Mouse (Mus musculus) lung, embryonic 16.5 days (tissue): ENCODE measurements around the gene Lss. TPM values are rescaled to one million over a fixed set of nuclear protein-coding genes. Genes with fewer than 3 reads are reported as not detected.
A peak's percentile ranks its signal among the peaks of the same experiment; 100 is the strongest.

ENCODE experiments used
- ATAC-seq: fragments of 200-750 bp; cut with Nextera tagmentation; 2 replicates; pipeline ENCODE4 v1.8.0; 2017; ENCODE audit warnings: low read depth, mild to moderate bottlenecking, moderate library complexity
- H3K27ac ChIP-seq: fragments of 300-500 bp; sonication (generic); 2 replicates; pipeline ENCODE4 v1.5.1; 2014; ENCODE audit warnings: mild to moderate bottlenecking, control low read depth, low read length
- H3K27me3 ChIP-seq: fragments of 300-500 bp; sonication (generic); 2 replicates; pipeline ENCODE4 v1.6.1; 2014; ENCODE audit warnings: low read depth, low read length, mixed read lengths; ENCODE audit not compliant: control insufficient read depth, insufficient read depth
- H3K36me3 ChIP-seq: fragments of 300-500 bp; sonication (generic); 2 replicates; pipeline ENCODE4 v1.6.1; 2014; ENCODE audit warnings: low read length; ENCODE audit not compliant: control insufficient read depth, insufficient read depth
- H3K4me1 ChIP-seq: fragments of 300-500 bp; sonication (generic); replicated peaks from 2 replicates; pipeline ENCODE4 v1.6.1; 2014; ENCODE audit warnings: low read length, mixed read lengths; ENCODE audit not compliant: control insufficient read depth, insufficient read depth
- H3K4me2 ChIP-seq: fragments of 300-500 bp; sonication (generic); 2 replicates; pipeline ENCODE4 v1.6.1; 2014; ENCODE audit warnings: low read depth, low read length, control low read depth
- H3K4me3 ChIP-seq: fragments of 300-500 bp; sonication (generic); 2 replicates; pipeline ENCODE4 v1.5.1; 2014; ENCODE audit warnings: mild to moderate bottlenecking, low read length, control low read depth
- H3K9ac ChIP-seq: fragments of 300-500 bp; sonication (generic); 2 replicates; pipeline ENCODE4 v1.6.1; 2014; ENCODE audit warnings: low read length, control low read depth
- H3K9me3 ChIP-seq: fragments of 300-500 bp; sonication (generic); 2 replicates; pipeline ENCODE4 v1.6.1; 2016; ENCODE audit warnings: low read length; ENCODE audit not compliant: control insufficient read depth
- WGBS: fragments of 180-500 bp; shearing (Covaris S2); extraction: QIAGEN DNeasy Blood & Tissue Kit; methylation state at CpG from one replicate; pipeline ENCODE4 v1.1.7; 2014; 5-methylcytosine and 5-hydroxymethylcytosine counted together
- polyA plus RNA-seq: library from polyadenylated mRNA; unstranded; fragments of >200 nt; fragmentation: Nextera tagmentation; extraction: Ambion mirVana; gene quantifications from 2 replicates; pipeline ENCODE4 v1.2.1, GENCODE M21; 2015

Lss gene
- 17.9 and 20.8 TPM in 2 replicates for polyA plus RNA-seq

DNA sequence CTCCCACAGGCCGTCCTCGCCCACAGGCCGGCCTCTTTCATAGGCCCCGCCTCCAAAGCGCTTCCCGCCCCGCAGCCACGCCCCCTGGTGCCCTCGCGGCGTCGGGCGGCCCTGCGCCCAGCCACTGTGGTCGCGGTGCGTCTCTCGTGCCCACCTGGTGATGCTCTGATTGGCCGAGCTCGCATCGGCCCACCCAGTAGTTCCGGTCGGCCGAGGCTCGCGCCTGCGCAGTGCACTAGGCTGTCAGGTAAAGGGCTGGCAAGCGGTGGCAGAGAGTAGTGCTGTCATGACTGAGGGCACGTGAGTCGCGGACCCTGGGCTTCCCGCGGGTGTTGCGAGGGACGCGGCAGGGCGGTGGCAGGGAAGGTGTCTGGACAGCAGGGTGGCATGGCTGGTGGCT is at the start of gene Lss:
Gene Lss, plus strand, starts transcription at position 214 of the 400 bp plus-strand sequence.
- Histone ChIP-seq H3K36me3 (peaks cover 9% of the 10 kb centered on the region), H3K9ac (peak within 1 kb of the TSS; percentile 70), H3K27ac (peak within 1 kb of the TSS; percentile 43), H3K9me3 (no peaks in the 10 kb centered on the region), H3K4me3 (peak within 1 kb of the TSS; percentile 63), H3K27me3 (no peaks in the 10 kb centered on the region), H3K4me2 (peak within 1 kb of the TSS; percentile 63), H3K4me1 (peaks cover 3% of the 10 kb centered on the region; the same call in 1 of the 2 replicates)
- WGBS: 0% methylated on average over 37 of the region's 37 CpGs
- peak; percentile 100 for ATAC-seq

GRCm38 (mm10) chr10:76486302-76486701 is 45.1 kb upstream of the Lss start:
- no peak overlapping the region for H3K4me3 ChIP-seq
- H3K27me3 ChIP-seq: no peaks in the 10 kb centered on the region
- no peak overlapping the region for H3K27ac ChIP-seq
- H3K4me1 ChIP-seq: no peaks in the 10 kb centered on the region
- WGBS: 92% methylated on average over 2 of the region's 2 CpGs
- no peak overlapping the region for H3K9ac ChIP-seq
- H3K36me3 ChIP-seq: peaks cover 57% of the 10 kb centered on the region
- no peaks in the 10 kb centered on the region for H3K9me3 ChIP-seq
- no peak overlapping the region for H3K4me2 ChIP-seq
- no peak for ATAC-seq

DNA sequence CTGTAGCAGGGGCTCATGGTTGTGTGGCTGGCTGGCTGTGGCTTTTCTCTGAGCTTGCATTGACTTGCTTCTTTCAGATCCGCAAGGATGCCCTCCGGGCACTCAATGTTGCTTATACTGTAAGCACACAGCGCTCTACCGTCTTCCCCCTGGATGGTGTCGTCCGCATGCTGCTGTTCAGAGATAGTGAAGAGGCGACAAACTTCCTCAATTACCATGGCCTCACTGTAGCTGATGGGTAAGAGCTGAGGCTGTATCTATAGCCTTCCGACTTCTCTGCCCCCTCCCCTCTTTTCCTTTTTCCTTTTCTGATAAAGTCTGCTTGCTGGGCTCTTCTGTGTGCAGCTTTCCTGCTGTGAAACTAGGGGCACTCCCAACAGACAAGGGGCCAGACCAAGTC is 43.1 kb upstream of the Lss start:
- Histone ChIP-seq H3K27ac (no peak overlapping the region), H3K27me3 (no peaks in the 10 kb centered on the region), H3K4me1 (no peaks in the 10 kb centered on the region), H3K9me3 (no peaks in the 10 kb centered on the region), H3K36me3 (peaks cover 52% of the 10 kb centered on the region), H3K4me2 (no peak overlapping the region), H3K9ac (no peak overlapping the region), H3K4me3 (no peak overlapping the region)
- WGBS: 88% methylated on average over 8 of the region's 8 CpGs
- ATAC-seq: no peak

- no peaks in the 10 kb centered on the region for H3K9me3 ChIP-seq
- H3K27me3 ChIP-seq: no peaks in the 10 kb centered on the region
- no peak overlapping the region for H3K9ac ChIP-seq
- no peak overlapping the region for H3K4me2 ChIP-seq
- H3K4me1 ChIP-seq: no peaks in the 10 kb centered on the region
- peaks cover 47% of the 10 kb centered on the region for H3K36me3 ChIP-seq
- no peak for ATAC-seq
- H3K27ac ChIP-seq: no peak overlapping the region
- H3K4me3 ChIP-seq: no peak overlapping the region
- WGBS: 74% methylated on average over 15 of the region's 15 CpGs
Observed at GRCm38 (mm10) chr10:76489205-76489604, 42.2 kb upstream of the Lss start.

DNA sequence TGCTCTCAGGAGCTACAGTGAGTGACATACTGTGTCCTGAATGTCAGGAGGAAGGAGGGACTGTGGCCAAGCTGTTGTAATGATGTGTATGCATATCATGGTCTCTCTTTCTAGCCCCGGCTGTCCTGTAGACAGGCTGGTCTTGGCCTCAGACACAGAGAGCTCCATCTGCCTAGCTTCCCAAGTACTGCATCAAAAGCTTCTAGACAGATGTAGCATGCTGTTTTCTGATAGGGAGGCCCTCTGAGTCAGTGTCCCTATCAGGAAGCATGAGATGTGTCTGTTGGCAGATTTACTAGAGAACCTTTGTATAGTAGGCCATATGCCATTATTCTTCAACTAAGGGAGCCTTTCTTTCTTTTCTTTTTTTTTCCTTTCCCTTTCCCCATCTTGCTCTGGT is 37.9 kb upstream of the Lss start:
- WGBS: 73% methylated on average over 1 of the region's 1 CpGs
- Histone ChIP-seq H3K4me3 (no peak overlapping the region), H3K9ac (no peak overlapping the region), H3K4me2 (no peak overlapping the region), H3K9me3 (no peaks in the 10 kb centered on the region), H3K27ac (no peak overlapping the region), H3K27me3 (no peaks in the 10 kb centered on the region), H3K36me3 (peaks cover 40% of the 10 kb centered on the region), H3K4me1 (no peaks in the 10 kb centered on the region)
- ATAC-seq: no peak

DNA sequence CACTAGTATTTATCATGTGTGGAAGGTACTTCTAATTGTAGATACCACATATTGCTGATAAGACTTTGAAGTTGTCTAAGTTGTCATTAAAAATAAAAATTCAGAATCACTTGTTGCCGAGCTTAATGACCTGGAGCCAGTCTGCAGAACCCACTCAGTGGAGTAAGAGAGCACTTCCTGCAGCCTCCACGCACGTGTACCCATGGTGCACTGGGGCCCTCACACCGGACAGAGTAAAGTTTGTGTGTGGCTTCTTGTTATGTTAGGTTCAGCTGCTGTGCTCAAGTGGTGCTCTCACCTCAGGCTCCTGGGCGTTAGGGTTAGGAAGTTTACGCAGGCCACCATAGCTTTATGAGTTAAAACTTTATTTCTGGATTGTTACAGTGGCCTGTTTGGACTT is 35.9 kb upstream of the Lss start:
- H3K9ac ChIP-seq: no peak overlapping the region
- no peaks in the 10 kb centered on the region for H3K4me1 ChIP-seq
- no peaks in the 10 kb centered on the region for H3K27me3 ChIP-seq
- peaks cover 36% of the 10 kb centered on the region for H3K36me3 ChIP-seq
- ATAC-seq: no peak
- H3K4me2 ChIP-seq: no peak overlapping the region
- no peak overlapping the region for H3K27ac ChIP-seq
- 82% methylated on average over 6 of the region's 6 CpGs for WGBS
- no peaks in the 10 kb centered on the region for H3K9me3 ChIP-seq
- H3K4me3 ChIP-seq: no peak overlapping the region

DNA sequence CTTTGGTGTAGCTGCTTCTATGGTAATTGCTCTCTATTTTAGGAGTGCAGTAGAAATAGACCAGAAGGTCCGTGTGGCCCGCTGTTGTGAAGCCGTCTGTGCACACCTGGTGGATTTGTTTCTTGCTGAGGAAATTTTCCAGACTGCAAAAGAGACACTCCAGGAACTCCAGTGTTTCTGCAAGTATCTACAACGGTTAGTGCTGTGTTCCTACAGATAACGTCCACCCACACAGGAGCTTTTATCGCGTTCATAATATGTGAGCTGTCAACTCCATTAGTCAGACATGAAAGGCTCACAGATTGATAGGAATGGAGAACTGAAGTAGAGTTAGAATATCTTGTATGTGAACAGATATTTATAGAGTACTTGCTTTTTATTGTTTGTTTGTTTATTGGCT is 35.0 kb upstream of the Lss start:
- Histone ChIP-seq H3K4me2 (no peak overlapping the region), H3K27ac (no peak overlapping the region)
- ATAC-seq: no peak

DNA sequence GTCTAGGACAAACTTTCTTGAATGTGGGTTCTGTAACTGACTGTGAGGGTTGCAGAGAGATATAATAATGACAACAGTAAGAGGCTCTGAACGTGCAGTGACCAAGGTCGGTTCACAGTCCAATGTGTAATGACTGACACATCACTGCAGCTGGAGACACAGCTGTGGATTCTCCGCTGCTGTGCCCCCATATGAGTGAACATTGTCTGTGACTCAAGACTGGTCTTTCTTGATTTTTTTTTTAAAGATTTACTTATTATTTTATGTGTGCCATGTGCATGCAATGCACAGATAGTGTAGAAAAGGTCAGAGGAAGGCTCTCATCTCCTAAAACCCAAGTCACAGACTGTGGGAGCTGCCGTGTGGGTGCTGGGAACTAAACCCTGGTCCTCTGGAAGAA is 33.9 kb upstream of the Lss start:
- Histone ChIP-seq H3K36me3 (peaks cover 44% of the 10 kb centered on the region), H3K4me1 (no peaks in the 10 kb centered on the region), H3K4me3 (no peak overlapping the region), H3K9ac (no peak overlapping the region), H3K9me3 (no peaks in the 10 kb centered on the region), H3K27me3 (no peaks in the 10 kb centered on the region), H3K4me2 (no peak overlapping the region), H3K27ac (no peak overlapping the region)
- no peak for ATAC-seq
- 93% methylated on average over 4 of the region's 4 CpGs for WGBS

More for the DNA sequence above, 35.0 kb upstream of the Lss start:
- WGBS: 87% methylated on average over 7 of the region's 7 CpGs
- H3K27me3 ChIP-seq: no peaks in the 10 kb centered on the region
- H3K4me1 ChIP-seq: no peaks in the 10 kb centered on the region
- H3K9me3 ChIP-seq: no peaks in the 10 kb centered on the region
- no peak overlapping the region for H3K4me3 ChIP-seq
- no peak overlapping the region for H3K9ac ChIP-seq
- peaks cover 37% of the 10 kb centered on the region for H3K36me3 ChIP-seq

DNA sequence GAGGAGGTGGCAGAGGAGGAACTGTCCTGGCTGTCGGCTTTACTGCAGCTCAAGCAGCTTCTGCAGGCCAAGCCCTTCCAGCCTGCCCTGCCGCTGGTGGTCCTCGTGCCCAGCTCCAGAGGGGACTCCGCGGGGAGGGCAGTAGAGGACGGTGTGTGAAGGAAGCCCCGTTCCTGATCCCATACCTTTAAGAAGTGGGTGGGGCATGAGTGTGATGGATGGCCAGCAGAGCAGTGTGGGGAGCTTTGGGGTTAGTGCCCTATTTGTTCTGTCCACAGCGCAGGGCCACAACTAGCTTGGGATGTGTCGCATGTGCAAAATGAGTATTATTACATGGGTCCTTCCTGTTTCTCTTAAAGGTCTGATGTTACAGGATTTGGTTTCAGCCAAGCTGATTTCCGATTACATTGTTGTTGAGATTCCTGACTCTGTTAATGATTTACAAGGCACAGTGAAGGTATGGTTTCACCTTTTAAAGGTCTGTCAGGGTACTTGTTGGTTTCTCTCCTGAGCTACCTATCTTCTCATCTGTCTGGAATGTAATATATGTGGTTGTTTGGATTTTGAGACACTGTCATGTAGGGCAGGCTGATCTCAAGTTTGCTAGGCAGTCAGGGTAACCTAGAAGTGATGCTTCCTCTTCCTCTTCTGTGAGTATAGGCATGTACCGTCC is 27.0 kb upstream of the Lss start:
- Histone ChIP-seq H3K9ac (no peak overlapping the region), H3K9me3 (no peaks in the 10 kb centered on the region), H3K36me3 (peaks cover 47% of the 10 kb centered on the region), H3K27ac (no peak overlapping the region), H3K4me1 (no peaks in the 10 kb centered on the region), H3K4me2 (no peak overlapping the region), H3K27me3 (no peaks in the 10 kb centered on the region), H3K4me3 (no peak overlapping the region)
- 66% methylated on average over 11 of the region's 11 CpGs for WGBS
- no peak for ATAC-seq
